Mouse (Mus musculus) myocyte (in vitro differentiated cells): ENCODE measurements around the gene Frg2f1.
A peak's percentile ranks its signal among the peaks of the same experiment; 100 is the strongest.

Experiments used
- MAX ChIP-seq: IDR thresholded peaks from one replicate; pipeline ENCODE4 v1.6.1; 2011; ENCODE audit warnings: low read depth, mild to moderate bottlenecking, control low read depth
- MYOG ChIP-seq, 3 experiments: IDR thresholded peaks; one replicate each; pipeline ENCODE4 v1.6.1; 2011; ENCODE audit warnings: control low read depth in 2 of 3, low read depth in 2 of 3, mild to moderate bottlenecking in 2 of 3; ENCODE audit not compliant: insufficient read length in 2 of 3, control insufficient read depth in 1 of 3, insufficient read depth in 1 of 3
- TCF3 ChIP-seq: IDR thresholded peaks from one replicate; pipeline ENCODE4 v1.6.1; 2011; ENCODE audit warnings: low read depth, control low read depth; ENCODE audit not compliant: insufficient read length

DNA sequence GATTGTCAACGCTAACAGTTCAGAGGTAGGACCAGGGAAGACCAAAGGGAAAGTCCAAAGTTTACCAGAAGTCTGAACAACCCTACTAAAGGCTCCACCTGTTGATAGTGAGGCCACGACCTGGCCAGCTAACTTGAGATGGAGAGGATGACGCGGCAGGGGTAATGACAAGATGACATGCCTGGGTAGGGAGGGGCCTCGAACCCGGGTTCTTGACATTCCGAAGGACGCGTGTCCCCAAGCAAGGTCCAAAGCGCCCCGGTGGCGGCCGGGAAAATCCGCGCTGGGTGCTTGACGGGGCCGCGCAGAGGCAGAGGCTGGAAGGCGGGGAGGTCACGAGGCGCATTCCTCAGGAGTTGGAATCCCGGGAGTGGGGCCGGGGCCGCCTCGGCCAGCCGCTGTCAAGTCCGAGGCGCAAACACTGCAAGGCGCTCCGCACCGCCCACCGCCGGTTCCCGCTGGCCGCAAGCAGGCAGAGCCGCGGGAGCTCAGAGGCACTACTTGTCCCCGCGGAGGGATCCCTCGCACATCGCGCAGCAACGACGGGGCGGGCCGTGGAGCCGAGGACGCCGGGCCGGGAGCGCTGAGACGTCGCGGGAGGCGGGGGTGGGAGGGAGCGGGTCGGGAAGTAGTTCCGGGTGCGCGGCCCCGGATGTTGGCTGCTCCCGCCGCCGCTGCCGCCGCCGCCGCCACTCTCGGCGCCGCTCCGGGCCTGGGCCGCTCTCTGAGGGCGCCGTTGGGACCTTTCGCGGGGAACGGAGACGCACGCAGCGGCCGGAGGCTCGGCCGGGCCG lies at the start of gene Frg2f1:
- peak; percentile 4 for TF ChIP-seq TCF3
- peak in 2 of 3 experiments; percentile 27 to 84 for TF ChIP-seq MYOG (IDR thresholded peaks at IDR 0.05; ENCODE audit: control insufficient read depth in 1 of 3, insufficient read depth in 1 of 3, insufficient read length in 2 of 3, low read depth in 2 of 3)
- TF ChIP-seq MAX, result no peak
